In genomic region chr5:22943306-22943705, GRCm38 (mm10) we compare ENCODE assay signal across 14 mouse cellular contexts.
DNase-seq lines count a peak whose midpoint lies in the region; ATAC-seq and TF ChIP-seq lines count a peak whose summit lies in the region.
"Had no signal": no experiment of that assay in that cellular context is flagged by ENCODE, and none has a peak within 500 bp of the region (broad histone marks: within the 10 kb centered on the region; RNA-seq: fewer than 3 reads in every experiment).

No protein-coding gene starts in this region.

- 47% methylated on average over 5 of the region's 5 CpGs for WGBS in lung, embryonic 14.5 days
- WGBS in thymus, adult 2 months = 65% methylated on average over 5 of the region's 5 CpGs

- ATAC-seq in lung, embryonic 14.5 days (ENCODE audit: insufficient read depth) = no peak
- ATAC-seq: intestine, embryonic 15.5 days had no signal

- no peak for TF ChIP-seq POLR2A in thymus, adult 2 months (IDR thresholded peaks at IDR 0.05; ENCODE audit: control insufficient read depth, extremely low read depth, insufficient read depth, low read length, poor library complexity)

- H3K27me3 ChIP-seq in lung, embryonic 14.5 days (ENCODE audit: insufficient read depth, low read length) = no peaks in the 10 kb centered on the region
- no peaks in the 10 kb centered on the region for H3K27me3 ChIP-seq in thymus, adult 2 months (ENCODE audit: control insufficient read depth, insufficient read depth, low read length)
- H3K27me3 ChIP-seq: heart, embryonic 15.5 days; intestine, embryonic 15.5 days; liver, embryonic 15.5 days had no signal

- H3K9ac ChIP-seq in lung, embryonic 14.5 days = no peak overlapping the region
- H3K9ac ChIP-seq: heart, embryonic 15.5 days; intestine, embryonic 15.5 days; liver, embryonic 15.5 days had no signal

- no peak overlapping the region for H3K4me3 ChIP-seq in lung, embryonic 14.5 days (ENCODE audit: low read depth, low read length)
- no peak overlapping the region for H3K4me3 ChIP-seq in thymus, adult 2 months (ENCODE audit: control insufficient read depth, insufficient read depth, low read length)
- H3K4me3 ChIP-seq: erythroblast, embryonic 14.5 days; heart, embryonic 15.5 days; intestine, embryonic 15.5 days; liver, embryonic 15.5 days had no signal

- no peak overlapping the region for H3K27ac ChIP-seq in lung, embryonic 14.5 days (ENCODE audit: low read depth)
- H3K27ac ChIP-seq in thymus, adult 2 months (ENCODE audit: control insufficient read depth, insufficient read depth, low read length) = no peak overlapping the region
- H3K27ac ChIP-seq: heart, embryonic 15.5 days; intestine, embryonic 15.5 days; liver, embryonic 15.5 days had no signal

- no peaks in the 10 kb centered on the region for H3K4me1 ChIP-seq in lung, embryonic 14.5 days (ENCODE audit: insufficient read depth)
- no peaks in the 10 kb centered on the region for H3K4me1 ChIP-seq in thymus, adult 2 months (replicated peaks; ENCODE audit: control insufficient read depth, insufficient read depth, low read length)
- H3K4me1 ChIP-seq: heart, embryonic 15.5 days; intestine, embryonic 15.5 days; liver, embryonic 15.5 days had no signal

- H3K9me3 ChIP-seq in lung, embryonic 14.5 days (ENCODE audit: low read depth, low read length) = no peaks in the 10 kb centered on the region
- H3K9me3 ChIP-seq: heart, embryonic 15.5 days; intestine, embryonic 15.5 days; liver, embryonic 15.5 days had no signal

- peak; percentile 17 for DNase-seq in adrenal gland, postnatal 14 days
- no peak for DNase-seq in adrenal gland, adult 2 months
- peak; percentile 68 for DNase-seq in lung, embryonic 14.5 days
- no peak for DNase-seq in lung, postnatal 14 days
- peak; percentile 53 for DNase-seq in embryo, embryonic 10.5 days (ENCODE audit: low spot score)
- DNase-seq in mesoderm, embryonic 11.5 days (ENCODE audit: low read depth, low spot score) = peak; percentile 29
- DNase-seq in thymus, adult 2 months = no peak
- DNase-seq in right cerebral cortex, postnatal 4 days = no peak
- DNase-seq: B cell, adult 2 months; cerebellum, postnatal 14 days had no signal

- no peak for TF ChIP-seq CTCF in lung, embryonic 14.5 days (IDR thresholded peaks at IDR 0.05; ENCODE audit: low read depth)
- no peak for TF ChIP-seq CTCF in thymus, adult 2 months (IDR thresholded peaks at IDR 0.05; ENCODE audit: borderline replicate concordance, control insufficient read depth, extremely low read depth, insufficient read depth, low read length, poor library complexity)

- no peaks in the 10 kb centered on the region for H3K36me3 ChIP-seq in lung, embryonic 14.5 days (ENCODE audit: insufficient read depth)
- no peaks in the 10 kb centered on the region for H3K36me3 ChIP-seq in thymus, adult 2 months (ENCODE audit: control insufficient read depth, insufficient read depth, low read length)
- H3K36me3 ChIP-seq: heart, embryonic 15.5 days; intestine, embryonic 15.5 days; liver, embryonic 15.5 days had no signal

- H3K4me2 ChIP-seq in lung, embryonic 14.5 days = no peak overlapping the region
- H3K4me2 ChIP-seq: heart, embryonic 15.5 days; intestine, embryonic 15.5 days; liver, embryonic 15.5 days had no signal

Comparison
In these comparisons a context has a peak if more than half of its experiments do, and no peak if none do; other contexts are left out.
1. DNase-seq: peak in adrenal gland, postnatal 14 days (single experiment), lung, embryonic 14.5 days (single experiment), embryo, embryonic 10.5 days (single experiment) and mesoderm, embryonic 11.5 days (single experiment); none in adrenal gland, adult 2 months (single experiment), lung, postnatal 14 days (single experiment), thymus, adult 2 months (single experiment) and right cerebral cortex, postnatal 4 days (single experiment).